Mouse (Mus musculus) CH12F3 (cell line): ENCODE measurements around the gene Ptges.

ENCODE experiments used
- in situ Hi-C: fragments of 300-500 bp; cut with MboI; formaldehyde crosslinking; loops from 2 replicates; pipeline ENCODE4 v1.14.3; 2020; ENCODE audit warnings: low sequenced_read_pairs

Ptges gene

GRCm38 (mm10) chr2:30857076-30857475, 72.6 kb downstream of the Ptges start:
- in situ Hi-C loops = no loop called here

- in situ Hi-C loops = no loop called here
Measured at GRCm38 (mm10) chr2:30852771-30853313, 76.8 kb downstream of the Ptges start.

GRCm38 (mm10) chr2:30850581-30850980, 79.1 kb downstream of the Ptges start:
- in situ Hi-C loops = no loop called here

GRCm38 (mm10) chr2:30848184-30848583, 81.5 kb downstream of the Ptges start:
- in situ Hi-C loops = no loop called here

- in situ Hi-C loops = no loop called here
Measured at GRCm38 (mm10) chr2:30846723-30847122, 82.9 kb downstream of the Ptges start.

DNA sequence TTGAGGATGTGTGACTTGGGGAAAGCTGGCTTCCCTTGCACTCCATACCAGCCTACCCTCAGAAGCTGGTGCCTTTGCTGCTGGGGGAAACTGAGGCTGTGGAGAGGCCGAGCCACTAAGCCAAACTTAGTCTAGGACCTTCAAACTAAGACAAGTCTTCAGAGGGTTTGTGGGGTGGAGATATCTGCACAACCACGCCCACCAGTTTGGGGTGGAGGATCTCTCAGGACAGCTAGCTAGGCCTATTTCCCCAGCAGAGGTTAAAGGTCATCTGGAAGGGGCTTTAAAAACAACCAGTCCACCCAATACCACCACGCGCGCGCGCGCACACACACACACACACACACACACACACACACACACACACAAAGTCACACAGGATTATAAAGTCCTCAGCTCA, 83.4 kb downstream of the Ptges start:
- in situ Hi-C loops = no loop called here

DNA sequence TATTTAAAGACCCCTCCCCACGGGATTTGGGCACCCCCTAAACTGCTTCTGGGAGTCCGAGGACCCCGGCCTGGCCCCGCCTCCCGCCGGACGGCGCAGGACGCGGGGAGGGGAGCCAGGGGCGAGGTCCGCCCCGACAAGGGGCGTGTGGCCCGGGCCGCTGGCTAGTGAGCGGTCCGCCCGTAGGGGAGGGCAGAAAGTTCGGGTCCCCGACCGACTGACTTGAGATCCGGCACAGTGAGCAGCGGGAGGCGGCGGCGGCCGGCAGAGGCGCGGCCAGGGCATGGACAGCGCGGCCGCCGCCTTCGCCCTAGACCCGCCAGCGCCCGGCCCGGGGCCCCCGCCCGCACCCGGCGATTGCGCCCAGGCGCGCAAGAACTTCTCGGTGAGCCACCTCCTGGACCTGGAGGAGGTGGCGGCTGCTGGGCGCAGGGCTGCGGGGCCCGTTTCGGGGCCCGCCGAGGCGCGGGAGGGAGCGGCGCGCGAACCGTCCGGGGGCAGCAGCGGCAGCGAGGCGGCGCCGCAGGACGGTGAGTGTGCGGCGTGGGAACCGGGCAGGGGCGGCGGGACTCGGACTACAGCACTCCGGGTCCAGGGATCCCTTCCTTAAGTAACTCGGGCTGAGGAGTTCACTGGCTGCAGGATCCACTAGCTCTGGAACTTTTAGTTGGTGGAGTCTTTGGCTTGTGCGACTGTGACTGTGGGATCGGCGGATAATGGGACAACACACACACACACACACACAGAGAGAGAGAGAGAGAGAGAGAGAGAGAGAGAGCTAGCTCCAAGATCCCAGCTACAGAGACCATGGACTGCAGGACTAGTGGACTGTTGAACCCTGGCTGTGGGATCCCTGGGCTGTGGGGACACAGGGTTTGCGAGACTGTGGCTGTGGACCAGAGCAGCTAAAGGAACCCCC, 84.3 kb downstream of the Ptges start:
- in situ Hi-C loops = no loop called here

- in situ Hi-C loops = no loop called here
Measured at GRCm38 (mm10) chr2:30842615-30843014, 87.0 kb downstream of the Ptges start.
